Mouse (Mus musculus) embryonic fibroblast, embryonic 13.5 days (primary cell): ENCODE results near the gene Prrt4.

Experiments used
- CTCF ChIP-seq: IDR thresholded peaks from 2 replicates; pipeline ENCODE4 v1.5.1; 2011; ENCODE audit warnings: mild to moderate bottlenecking, control low read depth, low read length, moderate library complexity, borderline replicate concordance; ENCODE audit not compliant: insufficient read depth
- POLR2A ChIP-seq: IDR thresholded peaks from 2 replicates; pipeline ENCODE4 v1.6.1; 2011; ENCODE audit warnings: low read depth, mild to moderate bottlenecking, control low read depth, low read length, moderate library complexity

DNA sequence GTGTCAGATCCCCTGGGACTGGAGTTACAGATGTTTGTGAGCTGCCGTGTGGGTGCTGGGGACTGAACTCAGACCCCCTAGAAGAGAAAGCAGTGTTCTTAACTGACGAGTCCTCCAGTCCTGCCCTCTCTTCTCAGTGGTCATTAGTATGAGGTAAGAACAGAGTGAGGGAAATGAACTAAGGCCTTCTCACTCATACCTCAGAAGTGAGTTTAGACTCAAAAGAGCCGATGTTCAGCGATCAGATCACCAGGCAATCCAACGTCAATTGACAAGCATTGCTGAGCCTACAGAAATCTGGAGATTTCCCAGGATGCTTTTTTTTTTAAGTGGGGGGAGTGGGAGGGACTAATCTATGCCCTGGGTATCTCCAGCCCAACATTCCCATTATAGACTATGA, 23.1 kb downstream of the Prrt4 start:
- TF ChIP-seq CTCF: no peak
- no peak for TF ChIP-seq POLR2A
